Mouse (Mus musculus) liver, embryonic 11.5 days (tissue): ENCODE results near the gene Fmo5. TPM values are rescaled to one million over a fixed set of nuclear protein-coding genes. Genes with fewer than 3 reads are reported as not detected.
A peak's percentile ranks its signal among the peaks of the same experiment; 100 is the strongest.

Experiments used
- ATAC-seq: fragments of 200-750 bp; cut with Nextera tagmentation; replicated peaks from 2 replicates; pipeline ENCODE4 v1.8.0; 2017; ENCODE audit warnings: moderate number of reproducible peaks, mild to moderate bottlenecking, moderate TSS enrichment, moderate library complexity; ENCODE audit not compliant: low FRiP score
- DNase-seq: peaks from one replicate; pipeline ENCODE4 v3.0.0-alpha.2; 2017; ENCODE audit warnings: low spot score
- H3K27ac ChIP-seq: fragments of 300-500 bp; sonication (generic); 2 replicates; pipeline ENCODE4 v1.5.1; 2014; ENCODE audit warnings: mild to moderate bottlenecking, low read depth, low read length, control low read depth
- H3K27me3 ChIP-seq: fragments of 300-500 bp; sonication (generic); replicated peaks from 2 replicates; pipeline ENCODE4 v1.6.1; 2014; ENCODE audit warnings: low read length, mixed read lengths; ENCODE audit not compliant: control insufficient read depth, insufficient read depth
- H3K36me3 ChIP-seq: fragments of 300-500 bp; sonication (generic); 2 replicates; pipeline ENCODE4 v1.6.1; 2014; ENCODE audit warnings: mild to moderate bottlenecking, low read length, moderate library complexity, mixed read lengths; ENCODE audit not compliant: control insufficient read depth, insufficient read depth
- H3K4me1 ChIP-seq: fragments of 300-500 bp; sonication (generic); replicated peaks from 2 replicates; pipeline ENCODE4 v1.6.1; 2014; ENCODE audit warnings: low read length, mixed read lengths; ENCODE audit not compliant: control insufficient read depth, insufficient read depth
- H3K4me2 ChIP-seq: fragments of 300-500 bp; sonication (generic); 2 replicates; pipeline ENCODE4 v1.6.1; 2014; ENCODE audit warnings: mild to moderate bottlenecking, control low read depth, moderate library complexity
- H3K4me3 ChIP-seq: fragments of 300-500 bp; sonication (generic); 2 replicates; pipeline ENCODE4 v1.5.1; 2014; ENCODE audit warnings: low read depth, low read length, control low read depth
- H3K9ac ChIP-seq: fragments of 300-500 bp; sonication (generic); 2 replicates; pipeline ENCODE4 v1.6.1; 2014; ENCODE audit warnings: low read depth, low read length, control low read depth
- H3K9me3 ChIP-seq: fragments of 300-500 bp; sonication (generic); 2 replicates; pipeline ENCODE4 v1.6.1; 2016; ENCODE audit warnings: low read length, inconsistent platforms, mixed read lengths; ENCODE audit not compliant: control insufficient read depth
- WGBS: fragments of 180-500 bp; shearing (Covaris S2); extraction: QIAGEN DNeasy Blood & Tissue Kit; methylation state at CpG from one replicate; pipeline ENCODE4 v1.1.7; 2014; 5-methylcytosine and 5-hydroxymethylcytosine counted together
- polyA plus RNA-seq: library from polyadenylated mRNA; unstranded; fragments of >200 nt; fragmentation: Nextera tagmentation; extraction: Ambion mirVana; gene quantifications from 2 replicates; pipeline ENCODE4 v1.2.1, GENCODE M21; 2014

The Fmo5 gene
- polyA plus RNA-seq, 1 experiment from 2014 or later, result 4.4 TPM

DNA sequence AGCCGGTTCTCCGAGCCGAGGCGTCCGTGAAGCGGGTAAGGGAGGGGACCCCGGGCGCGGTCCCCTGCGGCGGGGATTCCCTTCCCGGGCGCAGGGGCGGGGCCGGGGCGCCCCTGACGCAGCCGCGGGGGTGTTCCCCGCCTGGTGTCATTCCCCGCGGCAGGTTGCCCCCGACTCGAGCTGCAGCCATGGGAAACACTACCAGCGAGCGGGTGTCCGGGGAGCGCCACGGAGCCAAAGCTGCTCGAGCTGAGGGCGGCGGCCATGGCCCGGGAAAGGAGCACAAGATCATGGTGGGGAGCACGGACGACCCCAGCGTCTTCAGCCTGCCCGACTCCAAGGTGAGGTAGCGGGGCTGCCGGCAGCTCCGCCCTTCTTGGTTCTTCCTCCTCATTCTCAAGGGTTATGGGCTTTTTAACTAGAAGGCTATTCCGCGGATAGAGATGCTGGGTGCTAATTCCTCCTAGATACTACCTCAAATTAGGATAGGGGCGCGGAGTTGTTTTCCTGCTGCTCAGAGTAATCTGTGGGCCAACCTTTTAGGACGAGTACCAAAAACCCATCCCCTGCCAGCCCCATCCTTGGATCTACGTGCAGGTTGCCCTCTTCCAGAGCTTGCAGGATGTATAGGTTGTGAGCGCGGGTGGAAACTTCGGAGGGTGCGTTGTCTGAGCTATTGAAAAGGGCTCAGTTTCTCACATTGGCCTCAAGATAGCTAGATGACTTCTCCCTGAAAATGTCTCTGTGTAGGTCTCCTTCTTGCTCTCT is 30.0 kb downstream of the Fmo5 start:
- 1% methylated on average over 49 of the region's 50 CpGs for WGBS
- ATAC-seq (peak; percentile 82), DNase-seq (no peak)
- Histone ChIP-seq H3K4me2 (peak overlapping the region; percentile 80), H3K9me3 (0 out of 2 replicates have a peak, but pooled peaks cover 3% of the 10 kb centered on the region), H3K9ac (peak overlapping the region; percentile 63), H3K27me3 (no peaks in the 10 kb centered on the region), H3K4me1 (peaks cover 11% of the 10 kb centered on the region), H3K4me3 (peak overlapping the region; percentile 77), H3K36me3 (0 out of 2 replicates have a peak, but pooled peaks cover 6% of the 10 kb centered on the region), H3K27ac (no peak overlapping the region)

DNA sequence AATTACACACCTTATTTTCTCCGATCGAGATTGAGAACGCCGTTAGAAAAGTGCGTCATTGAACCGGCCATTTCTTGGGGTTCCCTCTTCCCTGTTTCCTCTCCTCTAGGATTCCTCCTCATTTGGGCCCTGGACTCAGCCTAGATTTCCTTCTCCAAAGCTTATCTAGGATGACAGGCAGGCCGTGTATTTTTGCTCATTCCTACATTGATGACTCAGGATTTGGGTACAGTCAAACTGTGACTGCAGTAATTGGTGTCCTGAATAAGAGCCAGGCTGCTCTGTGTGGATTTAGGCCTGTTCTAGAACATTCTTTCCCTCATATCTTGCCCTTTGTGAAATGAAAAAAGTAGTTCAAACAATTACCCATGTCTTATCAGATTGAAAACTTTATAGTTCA is 31.1 kb downstream of the Fmo5 start:
- Histone ChIP-seq H3K4me1 (peaks cover 11% of the 10 kb centered on the region), H3K9ac (no peak overlapping the region), H3K36me3 (0 out of 2 replicates have a peak, but pooled peaks cover 6% of the 10 kb centered on the region), H3K27ac (no peak overlapping the region), H3K4me2 (peak overlapping the region; percentile 12; the same call in 1 of the 2 replicates), H3K9me3 (0 out of 2 replicates have a peak, but pooled peaks cover 2% of the 10 kb centered on the region), H3K27me3 (no peaks in the 10 kb centered on the region), H3K4me3 (no peak overlapping the region)
- ATAC-seq (no peak), DNase-seq (no peak)
- 84% methylated on average over 7 of the region's 7 CpGs for WGBS

DNA sequence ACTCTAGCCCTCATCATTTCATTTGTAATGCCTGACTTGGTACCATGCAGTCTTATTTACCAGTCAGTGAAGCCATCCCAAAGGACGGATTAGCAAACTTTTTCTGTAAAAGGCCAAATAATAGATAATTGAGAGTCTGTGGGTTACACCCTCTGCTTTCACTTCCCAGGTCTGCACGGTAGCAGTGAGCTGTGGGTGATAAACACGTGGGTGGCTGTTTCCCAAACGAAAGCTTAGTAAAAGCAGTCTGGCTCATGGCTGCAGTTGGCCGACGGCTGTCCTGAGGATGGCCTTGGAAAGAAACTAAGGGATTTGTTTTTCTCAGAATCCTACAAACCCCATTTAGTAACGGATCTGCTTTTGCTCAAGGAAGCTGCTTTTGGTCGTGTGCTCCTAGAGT is 32.6 kb downstream of the Fmo5 start:
- Histone ChIP-seq H3K27ac (no peak overlapping the region), H3K4me3 (no peak overlapping the region), H3K36me3 (0 out of 2 replicates have a peak, but pooled peaks cover 6% of the 10 kb centered on the region), H3K9me3 (no peaks in the 10 kb centered on the region), H3K4me1 (peaks cover 11% of the 10 kb centered on the region), H3K9ac (no peak overlapping the region), H3K4me2 (no peak overlapping the region), H3K27me3 (no peaks in the 10 kb centered on the region)
- ATAC-seq, result no peak
- no peak for DNase-seq
- 53% methylated on average over 8 of the region's 8 CpGs for WGBS

DNA sequence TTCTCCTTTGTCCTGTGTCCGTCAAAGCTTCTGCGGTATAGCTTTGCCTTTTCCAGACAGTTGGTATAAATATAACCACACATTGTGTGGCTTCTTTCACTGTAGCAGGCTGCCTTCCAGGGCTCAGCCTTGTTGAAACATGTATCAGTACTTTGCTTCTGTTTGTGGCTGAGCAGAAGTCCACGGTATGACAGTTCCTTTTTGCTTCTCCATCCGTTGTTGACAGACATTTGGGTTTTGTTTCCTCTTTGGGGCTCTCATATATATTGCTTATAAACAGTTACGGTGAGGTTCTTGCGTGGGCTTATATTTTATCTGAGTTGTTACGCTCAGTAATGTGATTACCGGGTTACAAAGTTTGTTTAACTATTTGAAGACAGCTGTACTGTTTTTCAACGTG is 36.9 kb downstream of the Fmo5 start:
- no peak overlapping the region for H3K9ac ChIP-seq
- no peak for ATAC-seq
- 72% methylated on average over 9 of the region's 9 CpGs for WGBS
- no peaks in the 10 kb centered on the region for H3K27me3 ChIP-seq
- H3K4me2 ChIP-seq, result no peak overlapping the region
- H3K27ac ChIP-seq, result 0 out of 2 replicates have a peak overlapping the region, but pooled peaks have one; percentile 34
- no peaks in the 10 kb centered on the region for H3K9me3 ChIP-seq
- no peak overlapping the region for H3K4me3 ChIP-seq
- no peak for DNase-seq
- H3K36me3 ChIP-seq, result 0 out of 2 replicates have a peak, but pooled peaks cover 8% of the 10 kb centered on the region
- H3K4me1 ChIP-seq, result 0 out of 2 replicates have a peak, but pooled peaks cover 2% of the 10 kb centered on the region

DNA sequence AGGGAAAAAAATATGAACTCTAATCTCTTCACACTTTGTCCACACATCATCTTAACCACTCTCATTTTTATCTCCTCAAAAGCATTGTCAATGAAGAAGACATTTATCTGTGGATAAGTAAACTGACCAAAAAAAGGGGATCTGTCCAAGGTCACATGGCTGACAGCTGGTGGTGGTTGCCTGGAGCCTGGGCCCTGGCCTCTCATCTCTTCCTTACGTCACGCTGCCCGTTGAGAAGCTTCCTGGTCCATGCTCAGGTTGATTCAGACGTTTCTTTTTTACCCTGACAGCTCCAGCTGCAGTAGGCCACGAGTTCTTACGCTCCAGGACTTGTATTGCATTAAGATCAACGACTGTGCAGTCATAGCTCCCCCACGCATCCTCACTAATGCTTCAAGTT is 37.5 kb downstream of the Fmo5 start:
- Histone ChIP-seq H3K27me3 (no peaks in the 10 kb centered on the region), H3K9ac (no peak overlapping the region), H3K36me3 (0 out of 2 replicates have a peak, but pooled peaks cover 8% of the 10 kb centered on the region), H3K9me3 (no peaks in the 10 kb centered on the region), H3K27ac (peak overlapping the region; percentile 34; the same call in 1 of the 2 replicates), H3K4me1 (0 out of 2 replicates have a peak, but pooled peaks cover 1% of the 10 kb centered on the region), H3K4me3 (no peak overlapping the region), H3K4me2 (no peak overlapping the region)
- WGBS, result 59% methylated on average over 8 of the region's 8 CpGs
- ATAC-seq, result no peak
- DNase-seq, result no peak

DNA sequence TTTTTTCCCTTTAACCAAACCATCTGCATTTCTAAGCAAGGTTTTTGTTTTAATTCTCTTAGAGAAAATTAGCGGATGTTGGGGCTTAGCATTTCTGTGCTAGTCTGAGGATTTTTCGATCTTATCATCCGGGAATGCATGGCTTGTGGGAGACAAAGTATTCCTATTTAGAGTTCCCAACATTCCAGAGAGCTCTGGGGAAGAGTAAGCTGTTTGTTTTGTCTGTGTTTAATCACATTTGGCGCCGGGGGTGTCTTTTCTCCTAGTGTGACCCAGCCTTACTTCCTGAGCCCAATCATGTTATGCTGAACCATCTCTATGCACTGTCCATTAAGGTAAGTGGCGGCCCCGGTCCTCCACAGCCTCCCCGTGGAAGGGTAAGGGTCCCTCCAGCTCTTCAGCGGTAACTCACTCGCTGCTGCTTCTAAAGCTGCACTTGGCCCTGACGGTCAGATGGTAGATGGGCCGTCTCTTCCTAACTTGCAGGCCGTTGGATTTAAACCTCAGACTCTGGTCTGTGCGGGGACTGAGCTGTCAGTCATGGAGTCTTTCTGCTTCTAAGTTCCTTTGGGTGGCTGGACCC is 38.6 kb downstream of the Fmo5 start:
- H3K4me3 ChIP-seq, result no peak overlapping the region
- DNase-seq (no peak), ATAC-seq (no peak)
- 0 out of 2 replicates have a peak, but pooled peaks cover 8% of the 10 kb centered on the region for H3K36me3 ChIP-seq
- H3K27me3 ChIP-seq, result no peaks in the 10 kb centered on the region
- no peak overlapping the region for H3K27ac ChIP-seq
- no peak overlapping the region for H3K4me2 ChIP-seq
- 68% methylated on average over 14 of the region's 14 CpGs for WGBS
- no peaks in the 10 kb centered on the region for H3K9me3 ChIP-seq
- no peaks in the 10 kb centered on the region for H3K4me1 ChIP-seq
- no peak overlapping the region for H3K9ac ChIP-seq

DNA sequence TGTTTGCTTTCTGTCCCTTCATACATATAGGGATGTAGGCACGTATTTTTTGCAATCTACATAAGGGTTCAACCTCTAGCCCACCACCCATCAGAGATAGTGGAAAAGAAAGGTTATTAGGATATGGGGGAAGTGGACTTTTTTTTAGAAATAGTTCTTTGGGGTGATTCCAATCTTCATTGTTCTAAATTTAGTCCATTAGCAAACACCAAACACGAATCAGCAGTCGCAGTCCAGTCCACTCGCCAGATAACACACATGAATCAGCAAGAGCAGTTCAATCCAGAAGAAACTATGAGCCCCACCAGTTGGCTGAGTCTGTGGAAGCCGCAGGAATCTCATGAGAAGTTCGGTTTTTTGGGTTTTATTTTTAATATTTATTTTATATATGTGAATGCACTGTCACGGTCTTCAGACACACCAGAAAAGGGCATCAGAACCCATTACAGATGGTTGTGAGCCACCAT is 46.1 kb downstream of the Fmo5 start, which contains the start of gene Gm17651:
Gene Gm17651, minus strand, starts transcription at position 51 of the 467 bp plus-strand sequence.
- Histone ChIP-seq H3K9me3 (no peaks in the 10 kb centered on the region), H3K9ac (no peak within 1 kb of the TSS), H3K36me3 (0 out of 2 replicates have a peak, but pooled peaks cover 2% of the 10 kb centered on the region), H3K4me1 (no peaks in the 10 kb centered on the region), H3K27ac (no peak within 1 kb of the TSS), H3K4me3 (no peak within 1 kb of the TSS), H3K27me3 (no peaks in the 10 kb centered on the region), H3K4me2 (no peak within 1 kb of the TSS)
- no peak for ATAC-seq
- 75% methylated on average over 7 of the region's 7 CpGs for WGBS
- no peak for DNase-seq

DNA sequence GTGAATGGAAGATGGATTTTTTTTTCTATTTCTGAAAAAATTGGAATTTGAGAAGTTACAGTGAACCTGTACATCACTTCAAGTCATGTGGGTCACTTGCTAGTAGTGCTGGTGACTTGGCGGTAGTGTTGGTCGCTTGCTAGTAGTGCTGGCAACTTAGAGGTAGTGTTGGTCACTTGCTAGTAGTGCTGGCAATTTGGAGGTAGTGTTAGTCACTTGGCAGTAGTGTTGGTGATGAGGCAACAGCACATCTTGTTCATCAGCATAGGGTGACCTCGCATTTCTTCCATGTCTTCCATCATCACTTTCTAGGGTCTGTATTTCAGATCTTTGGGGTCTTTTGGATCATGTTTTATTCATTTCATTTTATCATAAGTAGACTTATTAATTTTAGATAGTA is 47.5 kb downstream of the Fmo5 start:
- 87% methylated on average over 3 of the region's 3 CpGs for WGBS

More for the DNA sequence above, 47.5 kb downstream of the Fmo5 start:
- H3K27ac ChIP-seq, result no peak overlapping the region
- no peak for DNase-seq
- no peak overlapping the region for H3K9ac ChIP-seq
- no peak for ATAC-seq
- no peaks in the 10 kb centered on the region for H3K27me3 ChIP-seq
- H3K4me3 ChIP-seq, result no peak overlapping the region
- no peak overlapping the region for H3K4me2 ChIP-seq
- no peaks in the 10 kb centered on the region for H3K36me3 ChIP-seq
- no peaks in the 10 kb centered on the region for H3K9me3 ChIP-seq
- no peaks in the 10 kb centered on the region for H3K4me1 ChIP-seq
